Mouse (Mus musculus) forelimb bud, embryonic 11.5 days (tissue): ENCODE data around the gene Vps33a.
"Not testable (repeated sequence)": the region's sequence is repeated elsewhere in the genome, so short reads cannot be mapped to it uniquely, and the experiment has no call there.

Source experiments
- DNase-seq: peaks from one replicate; pipeline ENCODE4 v3.0.0-alpha.2; 2012; ENCODE audit warnings: low read depth, low spot score

The Vps33a gene

DNA sequence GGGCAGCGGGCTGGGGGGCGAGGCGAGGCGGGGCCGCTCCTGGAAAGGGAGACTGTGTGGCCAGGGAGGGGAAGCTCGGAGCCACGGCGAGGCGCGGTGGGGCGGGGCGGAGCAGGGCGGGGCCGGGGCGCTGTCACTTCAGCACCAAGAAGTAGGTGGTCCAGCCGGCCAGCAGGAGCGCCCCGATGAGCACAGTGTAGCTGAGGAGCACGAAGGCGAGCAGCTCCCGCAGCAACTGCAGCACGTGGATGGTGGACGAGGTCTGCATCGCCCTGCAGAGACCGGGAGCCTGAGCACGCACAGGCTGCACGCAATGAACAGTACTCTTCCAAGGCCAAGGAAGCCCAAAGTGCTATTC lies 48.5 kb downstream of the Vps33a start:
- peak; percentile 73 for DNase-seq

DNA sequence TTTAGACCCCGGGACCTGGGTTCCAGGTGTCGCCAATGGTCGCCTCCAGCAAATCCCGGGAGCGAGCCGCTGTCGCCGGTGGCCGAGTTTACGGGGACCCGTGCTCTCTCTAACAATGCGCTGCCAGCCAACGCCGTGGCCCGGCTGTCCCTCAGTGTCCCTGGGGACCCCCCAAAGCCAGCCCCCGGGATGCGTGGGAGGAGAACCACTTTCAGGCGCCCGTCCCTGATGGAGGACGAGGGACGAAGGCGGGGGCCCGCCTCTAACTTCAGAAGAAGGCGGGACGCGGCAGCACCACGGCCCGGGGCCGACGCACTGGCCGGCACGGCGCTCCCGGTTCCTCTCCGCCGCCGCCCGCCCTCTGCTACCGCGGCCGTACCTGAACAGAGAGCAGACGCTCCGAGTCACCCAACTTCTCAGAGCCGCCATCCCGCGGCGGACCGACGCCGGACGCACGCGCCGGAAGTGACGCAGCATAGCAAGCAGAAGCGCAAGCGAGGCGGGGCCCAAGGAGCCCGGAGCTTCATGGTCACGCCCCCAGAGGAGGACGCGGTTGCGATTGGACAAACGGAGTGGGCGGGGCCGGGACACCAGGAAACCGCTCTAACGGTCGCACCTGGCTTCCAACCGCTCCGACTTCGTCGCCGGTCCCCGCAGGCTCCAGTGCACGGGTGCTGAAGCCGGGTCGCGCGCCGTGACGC lies 49.0 kb downstream of the Vps33a start, which contains the start of gene Diablo:
Diablo (minus strand) TSS at position 485 of the 701 bp plus-strand sequence.
- DNase-seq = peak; percentile 97

DNA sequence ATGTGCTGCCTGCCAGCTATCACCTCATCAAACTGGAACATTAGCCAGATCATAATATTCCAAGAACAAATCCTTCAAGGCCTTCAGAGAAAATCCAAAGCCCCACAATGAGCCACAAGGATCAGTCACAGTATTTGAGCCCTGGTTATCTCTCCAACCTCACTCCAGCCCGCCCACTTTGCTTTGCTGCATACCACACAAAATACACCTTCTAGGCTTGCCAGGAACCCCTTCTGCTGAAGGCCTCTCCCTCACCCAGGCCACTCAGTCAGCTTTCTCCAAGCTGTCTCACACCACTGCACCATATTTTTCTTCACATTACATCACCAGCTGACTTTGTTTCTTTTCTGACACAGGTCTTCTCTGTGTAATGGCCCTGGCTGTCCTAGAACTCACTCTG lies 50.7 kb downstream of the Vps33a start:
- DNase-seq = no peak

DNA sequence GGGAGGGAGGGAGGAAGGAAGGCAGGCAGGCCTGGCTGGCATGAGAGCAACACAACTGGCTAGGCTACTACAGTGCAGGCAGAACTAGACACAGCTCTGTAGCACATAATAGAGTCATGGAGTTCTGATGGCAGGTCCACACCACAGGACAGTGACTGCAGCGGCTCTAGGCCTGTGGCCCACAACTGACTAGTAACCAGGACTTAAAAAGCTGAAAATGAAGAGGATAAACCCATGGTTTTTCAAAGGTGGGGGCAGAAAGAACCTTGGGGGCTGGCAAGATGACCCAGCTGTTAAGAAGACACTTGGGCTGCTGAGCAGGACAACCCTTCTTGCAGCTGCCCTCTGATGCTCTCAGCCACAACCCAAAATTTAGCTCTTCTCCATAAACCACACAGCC lies 51.2 kb downstream of the Vps33a start:
- no peak for DNase-seq

DNA sequence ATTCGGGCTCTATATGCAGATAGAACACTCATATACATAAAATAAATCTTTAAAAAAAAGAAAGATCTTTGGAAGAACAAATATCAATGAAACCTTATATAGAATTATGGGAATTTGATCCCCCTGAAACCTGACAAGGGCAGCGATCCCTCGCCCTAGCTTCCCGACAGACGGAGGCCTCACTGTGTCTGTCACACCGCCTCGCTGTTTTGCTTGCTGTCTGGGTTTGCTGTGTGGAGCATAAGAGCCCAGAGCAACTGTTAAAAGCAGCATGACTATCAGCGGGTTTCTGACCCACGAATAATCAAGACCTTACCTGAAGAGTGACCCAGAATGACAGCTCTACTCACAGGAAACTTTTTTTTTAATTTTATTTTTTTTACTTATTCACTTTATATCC lies 52.2 kb downstream of the Vps33a start:
- no peak for DNase-seq

DNA sequence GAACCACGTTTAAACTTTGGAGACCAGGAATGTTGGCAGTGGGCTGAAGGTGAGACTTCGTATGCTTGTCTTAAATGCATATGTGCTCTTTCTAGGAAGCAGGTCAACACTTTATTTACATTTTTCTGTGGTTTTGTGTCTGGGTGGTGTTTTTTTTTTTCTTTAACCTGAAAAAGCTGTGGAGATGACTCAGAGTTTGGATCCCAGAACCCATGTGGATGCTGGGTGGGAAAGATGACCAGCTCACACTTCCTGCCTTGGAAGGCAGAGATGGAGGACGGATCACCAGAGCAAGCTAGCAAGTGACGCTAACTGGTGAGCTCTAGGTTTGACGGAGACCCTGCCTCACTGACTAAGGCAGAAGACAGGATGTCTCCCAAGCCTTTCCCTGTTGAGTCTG lies 58.0 kb downstream of the Vps33a start:
- no peak for DNase-seq

DNA sequence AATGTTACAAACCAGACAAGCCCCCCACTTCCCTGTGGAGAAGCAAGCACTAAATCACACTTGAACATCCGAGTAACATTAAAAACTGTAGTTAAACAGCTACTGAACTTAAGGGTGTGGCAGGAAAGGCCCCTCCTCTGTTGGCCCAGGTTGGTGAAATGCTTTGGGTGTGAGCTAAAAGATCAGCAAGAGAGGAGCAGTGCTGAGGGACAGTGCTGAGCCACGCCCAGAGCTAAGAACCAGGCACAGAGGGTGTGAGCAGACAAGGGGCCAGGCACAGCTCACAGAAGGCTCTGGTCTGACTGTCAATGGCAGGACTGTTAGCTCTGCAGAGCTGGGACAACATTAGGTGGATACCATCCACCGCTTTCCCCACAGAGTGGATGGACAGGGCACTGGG lies 60.7 kb downstream of the Vps33a start:
- DNase-seq = no peak

DNA sequence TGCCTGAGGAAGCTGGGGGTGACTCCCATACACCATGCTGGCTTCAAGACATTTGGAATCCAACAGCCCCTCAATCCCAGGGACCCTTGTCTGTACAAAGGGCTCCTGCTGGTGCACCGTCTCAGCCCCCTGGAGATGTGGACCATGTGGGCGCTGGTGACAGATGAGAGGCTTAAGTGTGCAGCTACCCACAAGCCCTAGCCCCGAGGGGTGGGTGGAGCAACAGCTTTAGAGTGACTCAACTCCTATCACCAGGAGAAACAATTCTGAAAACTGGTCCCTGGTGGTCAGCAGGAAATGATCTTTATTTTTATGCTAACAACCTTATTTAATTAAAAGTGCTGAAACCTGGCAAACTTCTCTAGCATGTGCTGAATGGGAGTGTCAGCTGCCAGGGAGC lies 61.4 kb downstream of the Vps33a start:
- DNase-seq = not testable (repeated sequence)

DNA sequence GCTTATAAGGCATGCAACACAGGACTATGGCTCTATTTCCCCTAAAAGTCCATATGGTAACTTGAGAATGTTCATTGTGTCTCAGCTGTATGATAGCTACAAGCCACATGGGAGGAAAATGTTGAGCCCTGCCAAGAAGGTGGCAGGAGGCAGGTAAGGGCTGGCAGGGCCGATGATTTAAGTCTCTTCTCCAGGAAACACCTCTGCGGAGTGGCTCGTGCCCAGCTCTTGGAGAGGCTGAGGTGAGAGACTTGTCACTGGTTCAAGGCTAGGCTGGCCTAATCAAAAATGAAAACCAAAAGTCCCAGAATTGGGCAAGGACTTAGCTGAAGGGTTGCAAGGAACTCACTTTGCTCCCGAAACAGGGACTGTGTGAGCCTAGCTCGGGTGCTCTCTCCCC lies 62.7 kb downstream of the Vps33a start, which contains the start of gene B3gnt4:
B3gnt4 (plus strand) TSS at position 301 of the 400 bp plus-strand sequence.
- no peak for DNase-seq

DNA sequence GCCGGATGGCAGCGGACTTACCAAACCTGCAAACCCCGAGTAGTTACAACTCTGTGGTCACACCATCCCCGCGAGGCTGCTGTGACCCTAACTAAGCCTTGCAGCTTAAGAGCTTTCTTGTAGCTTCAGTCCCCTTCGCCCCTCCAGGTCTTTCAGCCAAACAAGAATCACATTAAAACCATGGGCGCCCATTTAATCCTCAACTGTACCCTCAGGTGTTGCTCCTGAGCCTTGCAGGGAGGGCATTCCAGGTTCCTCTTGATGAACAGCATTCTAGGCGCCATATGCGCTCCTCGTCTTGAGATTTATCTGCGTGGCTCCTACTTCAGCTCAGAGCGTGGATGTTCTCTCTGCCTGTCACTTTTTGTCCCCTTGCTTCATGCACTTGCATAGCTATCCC lies 63.9 kb downstream of the Vps33a start:
- DNase-seq = no peak

DNA sequence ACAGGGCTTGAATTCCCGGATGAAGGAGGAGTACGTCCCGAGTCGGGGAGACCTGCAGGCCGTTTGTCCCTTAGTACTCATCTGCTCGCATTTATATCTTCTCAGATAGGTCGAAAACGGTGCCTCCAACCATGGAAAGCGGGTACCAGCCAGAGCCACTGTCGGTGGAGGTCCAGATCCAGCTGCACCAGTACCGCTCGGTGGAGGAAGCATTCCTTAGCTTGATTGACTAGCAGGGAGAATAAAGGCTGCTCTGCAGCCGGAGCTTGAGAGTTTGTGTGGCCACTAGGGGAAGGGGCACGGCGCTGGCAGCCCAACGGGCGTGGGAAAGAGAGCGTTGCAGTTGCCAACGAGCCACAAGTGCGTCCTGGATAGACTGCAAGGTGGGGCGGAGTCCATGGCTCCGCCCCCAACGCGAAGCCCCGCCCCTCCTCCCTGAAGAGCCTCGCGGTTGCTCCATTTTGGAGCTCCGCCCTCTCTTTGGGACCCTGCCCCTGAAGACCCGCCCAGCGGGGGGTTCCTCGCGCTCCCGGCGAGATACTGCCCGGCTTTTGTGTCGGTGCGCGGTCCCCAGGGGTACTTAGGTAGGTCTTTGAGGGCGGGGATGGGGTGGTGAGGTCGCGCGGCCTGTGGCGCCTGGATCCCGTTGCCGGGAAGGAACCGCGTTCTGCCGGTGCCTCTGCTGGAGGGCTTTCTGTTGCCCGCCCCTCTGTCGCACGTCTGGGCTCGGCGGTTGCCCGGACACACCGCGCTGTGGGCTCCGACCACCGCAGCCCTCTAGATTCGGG lies 64.7 kb downstream of the Vps33a start:
- DNase-seq = peak; percentile 97

DNA sequence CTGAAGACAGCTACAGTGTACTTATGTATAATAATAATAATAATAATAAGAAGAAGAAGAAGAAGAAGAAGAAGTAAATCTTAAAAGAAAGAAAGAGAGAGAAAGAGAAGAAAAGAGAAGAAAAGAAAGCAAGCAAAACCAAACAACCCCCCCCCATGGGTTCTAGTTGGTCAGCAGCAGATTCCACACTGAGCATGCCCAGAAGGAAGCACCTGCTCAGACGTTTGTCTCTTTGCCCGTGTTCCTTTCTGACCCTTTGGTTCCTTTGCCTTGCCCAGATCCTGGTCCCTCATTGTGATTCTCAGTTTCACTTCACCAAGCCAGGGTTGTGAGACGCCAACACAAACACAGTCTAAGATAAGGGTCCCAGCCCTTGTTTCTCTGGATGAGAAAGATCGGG lies 70.9 kb downstream of the Vps33a start:
- DNase-seq = no peak

DNA sequence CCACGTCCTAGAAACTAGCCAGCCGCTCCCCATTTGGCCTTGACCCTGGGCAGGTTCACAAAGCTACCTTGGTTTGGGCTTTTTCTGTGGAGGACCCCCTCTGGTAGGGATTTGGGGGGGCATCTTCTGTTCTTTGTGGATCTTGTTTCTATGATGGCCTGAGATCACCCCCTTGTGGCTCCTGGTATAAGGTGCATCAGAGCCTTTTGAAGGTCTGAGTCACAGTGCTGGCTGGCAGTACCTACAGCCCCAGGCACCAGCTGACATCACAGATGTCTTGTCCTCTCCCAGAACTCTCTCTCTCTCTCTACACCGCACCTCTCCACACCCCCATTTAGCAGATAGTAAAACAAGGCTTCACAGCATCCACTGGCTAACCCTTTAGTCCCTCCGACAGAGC lies 73.1 kb downstream of the Vps33a start:
- no peak for DNase-seq

DNA sequence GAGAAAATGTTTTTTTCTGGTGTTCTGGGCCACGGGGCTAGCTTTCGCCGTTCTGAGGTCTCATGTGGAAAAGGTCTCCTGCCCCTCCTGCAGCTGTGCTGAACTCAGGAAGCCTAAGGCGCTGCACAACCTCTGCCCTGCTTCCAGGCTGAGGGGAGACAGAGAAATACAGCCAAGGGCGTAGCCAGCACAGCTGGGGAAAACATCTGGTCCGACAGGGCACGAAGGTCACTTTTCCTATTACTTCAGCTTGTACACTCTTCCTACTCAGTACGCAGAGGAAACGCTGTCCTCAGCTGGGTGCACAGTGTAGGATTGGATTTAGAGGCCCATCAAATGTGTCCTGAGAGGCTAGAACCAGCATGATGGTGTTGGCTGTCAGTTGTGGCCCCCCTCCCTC lies 82.9 kb downstream of the Vps33a start:
- DNase-seq = no peak

DNA sequence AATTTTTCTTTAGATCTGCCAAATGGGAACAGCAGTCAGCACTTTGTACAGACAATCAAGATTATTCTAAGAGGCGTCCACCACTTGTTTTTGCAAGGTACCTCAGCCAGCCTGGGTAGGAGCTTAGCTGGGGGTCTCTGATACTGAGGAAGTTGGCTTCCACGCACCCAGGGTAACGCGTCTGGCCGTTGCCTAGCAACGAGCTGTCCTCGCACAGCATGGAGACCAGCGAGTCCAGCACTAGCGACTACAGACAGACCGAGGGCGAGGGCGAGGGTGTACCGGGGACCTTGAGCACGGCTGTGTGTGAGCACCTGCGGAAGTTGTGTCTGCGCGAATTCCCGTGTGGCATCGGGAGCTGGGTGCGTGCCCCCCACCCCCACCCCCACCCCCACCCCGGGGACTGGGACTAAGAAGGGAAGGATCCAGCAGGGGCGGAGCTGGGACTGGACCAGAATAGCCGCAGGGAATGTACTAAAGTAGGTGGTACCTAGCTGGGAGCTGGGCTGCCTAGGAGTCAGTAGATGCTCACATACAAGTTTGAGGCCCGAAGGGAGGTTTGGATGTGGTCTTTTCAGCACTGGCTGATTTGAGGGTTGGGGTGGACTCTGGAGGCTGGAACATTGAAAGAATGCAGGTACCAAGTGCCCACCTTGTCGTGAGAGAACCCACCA lies 83.6 kb downstream of the Vps33a start, which contains the start of the genes Lrrc43 and Il31:
Lrrc43 (plus strand) TSS at position 194 of the 674 bp plus-strand sequence.
Il31 (minus strand) TSS at position 378 of the 674 bp plus-strand sequence.
- peak; percentile 61 for DNase-seq

DNA sequence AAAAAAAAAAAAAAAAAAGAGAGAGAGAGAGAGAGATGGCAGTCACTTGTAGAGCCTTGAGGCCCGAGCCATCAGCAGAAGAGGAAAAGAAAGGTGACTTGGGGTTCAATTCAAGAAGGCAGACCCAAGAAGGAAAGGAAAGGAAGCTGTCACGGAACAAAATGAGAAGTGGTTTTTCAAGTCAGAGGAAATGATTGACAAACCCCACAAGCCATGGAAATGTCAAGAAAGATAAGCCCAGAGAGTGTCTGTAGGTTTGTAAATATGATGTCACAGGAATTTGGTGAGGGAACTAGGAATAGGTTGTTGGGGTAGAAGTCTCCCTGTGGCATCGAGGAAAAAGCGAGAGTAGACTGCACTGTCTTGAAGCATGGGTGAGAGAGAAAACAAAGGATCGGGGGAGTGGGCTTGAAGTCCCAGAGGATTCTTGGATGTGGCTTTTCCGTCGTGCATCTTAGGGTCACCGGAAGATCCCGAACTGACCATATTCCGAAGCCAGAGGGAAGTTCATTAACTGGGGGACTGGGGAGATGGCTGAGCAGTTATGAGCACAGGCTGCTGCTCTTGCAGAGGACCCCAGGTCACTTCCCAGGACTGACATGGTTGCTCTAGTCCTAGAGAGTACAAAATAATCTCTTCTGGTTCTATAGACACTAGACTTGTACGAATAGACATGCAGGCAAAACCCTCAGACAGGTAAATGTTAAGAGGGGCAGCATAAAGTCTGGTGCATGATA lies 85.0 kb downstream of the Vps33a start:
- no peak for DNase-seq
